Mouse (Mus musculus): ENCODE measurements around the gene Tppp2. TPM values are rescaled to one million over a fixed set of nuclear protein-coding genes. Genes with fewer than 3 reads are reported as not detected.

Tppp2 gene
- not detected in 2 replicates for polyA plus RNA-seq (2015; fragmentation: Nextera tagmentation; extraction: Ambion mirVana)

DNA sequence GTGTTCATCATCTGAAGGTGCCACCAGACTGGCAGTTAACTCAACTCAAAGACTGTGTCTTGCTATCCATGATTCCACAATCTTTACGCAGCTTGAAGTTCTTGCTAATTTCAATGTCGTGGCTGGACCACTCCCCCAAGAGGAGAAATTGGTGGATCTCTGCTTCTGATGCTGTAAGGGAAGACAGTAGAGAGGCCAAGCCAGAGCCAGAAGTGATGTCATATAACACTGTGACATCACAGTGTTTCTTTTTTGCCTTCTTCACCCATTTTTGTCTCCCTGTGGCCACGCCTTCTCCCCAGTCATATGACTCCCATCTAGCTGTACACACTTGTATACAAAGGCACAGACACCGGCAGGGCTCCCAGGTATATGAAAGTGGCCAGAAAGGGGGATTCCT, at the start of gene Tppp2:
Gene Tppp2, plus strand, starts transcription at position 301 of the 400 bp plus-strand sequence.

DNA sequence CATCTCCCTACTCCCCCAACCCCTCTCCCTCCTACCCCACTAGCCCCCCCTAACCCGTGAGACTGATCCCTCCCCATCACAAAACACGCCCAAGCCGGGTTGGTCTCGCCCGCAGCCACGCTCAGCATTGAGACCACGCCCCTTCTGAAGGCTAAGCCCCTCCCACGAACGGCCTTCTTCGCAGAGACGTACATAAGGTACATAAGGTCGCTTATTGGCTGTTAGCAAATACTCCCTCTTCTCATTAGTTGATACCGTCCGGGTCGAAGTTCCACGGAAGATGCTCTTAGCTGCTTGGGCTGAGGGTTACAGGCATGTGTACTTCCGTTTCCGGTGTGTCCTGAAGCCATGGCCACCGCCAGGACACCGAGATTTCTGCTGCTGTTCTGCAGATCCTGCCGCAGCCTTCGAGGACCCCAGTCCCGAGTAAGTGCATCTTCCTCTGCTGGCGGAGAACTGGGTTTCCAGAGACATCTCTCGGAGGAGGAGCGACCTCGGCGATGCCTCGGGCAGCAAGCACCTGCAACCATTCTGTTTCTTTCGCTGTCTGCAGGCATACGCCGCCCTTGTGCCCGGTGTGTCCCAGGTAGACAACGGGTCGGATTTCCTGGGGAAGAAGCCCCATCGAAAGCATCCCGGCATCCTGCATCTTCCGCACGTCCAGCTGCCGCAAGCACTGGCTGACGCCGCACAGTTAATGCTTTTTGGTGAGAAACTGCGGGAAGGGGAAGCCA, 33.5 kb upstream of the Tppp2 start, which contains the start of gene Mettl17:
Gene Mettl17, plus strand, starts transcription at position 245 of the 734 bp plus-strand sequence.

DNA sequence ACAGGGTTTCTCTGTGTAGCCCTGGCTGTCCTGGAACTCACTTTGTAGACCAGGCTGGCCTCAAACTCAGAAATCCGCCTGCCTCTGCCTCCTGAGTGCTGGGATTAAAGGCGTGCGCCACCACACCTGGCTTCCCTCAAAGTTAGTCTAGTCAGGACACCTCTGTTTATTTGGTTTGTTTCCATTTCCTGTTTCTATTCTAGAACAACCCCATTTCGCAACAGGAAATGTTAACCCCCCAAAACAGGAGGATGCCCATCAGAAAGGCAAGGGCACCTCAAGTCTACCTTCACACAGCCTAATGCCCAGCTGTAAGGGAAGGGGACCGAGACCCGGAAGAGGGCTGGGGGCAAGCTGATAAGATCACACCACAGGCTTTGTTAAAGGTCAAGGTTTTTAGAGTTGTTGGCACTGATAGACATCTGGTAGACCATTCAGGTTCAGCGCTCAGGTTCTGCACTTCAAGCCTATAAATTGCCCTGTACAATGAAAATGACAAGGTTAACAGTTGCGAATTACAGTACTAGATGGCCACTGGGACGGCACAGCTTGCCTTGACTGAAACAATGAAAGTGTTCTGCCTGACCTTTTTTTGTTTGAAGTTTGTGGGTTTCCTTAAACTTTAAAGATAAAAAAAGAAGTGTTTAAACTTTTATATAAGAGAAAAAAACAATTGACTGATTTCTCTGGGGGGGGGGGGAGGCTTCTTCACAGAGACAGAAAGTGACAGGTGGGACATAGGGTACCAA, 25.9 kb upstream of the Tppp2 start, which contains the start of gene Slc39a2:
Gene Slc39a2, plus strand, starts transcription at position 699 of the 749 bp plus-strand sequence.

GRCm38 (mm10) chr14:51913960-51914762, 4.1 kb upstream of the Tppp2 start, which contains the start of gene Ndrg2:
Ndrg2 (minus strand) TSS chr14:51914158.

DNA sequence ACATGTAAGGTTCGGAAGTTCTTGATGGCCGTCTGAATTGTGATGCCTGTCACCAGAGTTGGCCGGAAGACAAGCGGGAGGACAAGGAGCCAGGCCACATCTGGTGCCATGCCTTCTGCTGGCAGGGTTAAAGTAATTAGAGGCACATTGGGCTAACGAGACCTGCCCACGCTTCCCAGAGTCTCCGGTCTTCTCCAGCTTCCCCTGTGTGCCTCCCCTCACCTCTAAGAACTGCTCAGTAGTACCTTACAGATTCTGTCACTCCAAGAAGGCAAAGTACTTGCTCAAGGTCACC, 4.3 kb downstream of the Tppp2 start, which contains the start of gene Rnase13:
Gene Rnase13, minus strand, starts transcription at position 203 of the 295 bp plus-strand sequence.

Other genes starting within 250 kb of the Tppp2 start
- not detected in 2 replicates for gene Gm17079, start 223.0 kb upstream of the Tppp2 start, polyA plus RNA-seq (2015; fragmentation: Nextera tagmentation; extraction: Ambion mirVana)
- not detected in 2 replicates for gene Gm5800, start 201.2 kb upstream of the Tppp2 start, polyA plus RNA-seq (2015; fragmentation: Nextera tagmentation; extraction: Ambion mirVana)
- gene Ang4, start 144.8 kb upstream of the Tppp2 start, polyA plus RNA-seq (2015; fragmentation: Nextera tagmentation; extraction: Ambion mirVana) = not detected in 2 replicates
- not detected in 2 replicates for gene AY358078, start 118.4 kb upstream of the Tppp2 start, polyA plus RNA-seq (2015; fragmentation: Nextera tagmentation; extraction: Ambion mirVana)
- gene Ear6, start 64.7 kb upstream of the Tppp2 start, polyA plus RNA-seq (2015; fragmentation: Nextera tagmentation; extraction: Ambion mirVana) = 0.16 and 0.51 TPM in 2 replicates
- gene Mettl17, start 33.6 kb upstream of the Tppp2 start, polyA plus RNA-seq (2015; fragmentation: Nextera tagmentation; extraction: Ambion mirVana) = 13.1 and 19.9 TPM in 2 replicates
- gene Slc39a2, start 25.5 kb upstream of the Tppp2 start, polyA plus RNA-seq (2015; fragmentation: Nextera tagmentation; extraction: Ambion mirVana) = 0.06 and 0.12 TPM in 2 replicates
- gene Ndrg2, start 4.3 kb upstream of the Tppp2 start, polyA plus RNA-seq (2015; fragmentation: Nextera tagmentation; extraction: Ambion mirVana) = 13.6 and 17.2 TPM in 2 replicates
- gene Rnase13, start 4.3 kb downstream of the Tppp2 start, polyA plus RNA-seq (2015; fragmentation: Nextera tagmentation; extraction: Ambion mirVana) = not detected in 2 replicates
- 23.0 and 28.9 TPM in 2 replicates for gene Arhgef40, start 66.3 kb downstream of the Tppp2 start, polyA plus RNA-seq (2015; fragmentation: Nextera tagmentation; extraction: Ambion mirVana)
- 0.63 and 0.85 TPM in 2 replicates for gene Tmem253, start 97.2 kb downstream of the Tppp2 start, polyA plus RNA-seq (2015; fragmentation: Nextera tagmentation; extraction: Ambion mirVana)
- gene Zfp219, start 102.3 kb downstream of the Tppp2 start, polyA plus RNA-seq (2015; fragmentation: Nextera tagmentation; extraction: Ambion mirVana) = 12.1 and 12.5 TPM in 2 replicates
- not detected in 2 replicates for gene Olfr221, start 124.0 kb downstream of the Tppp2 start, polyA plus RNA-seq (2015; fragmentation: Nextera tagmentation; extraction: Ambion mirVana)
- gene Hnrnpc, start 185.6 kb downstream of the Tppp2 start, polyA plus RNA-seq (2015; fragmentation: Nextera tagmentation; extraction: Ambion mirVana) = 248 and 264 TPM in 2 replicates
- gene Rpgrip1, start 192.3 kb downstream of the Tppp2 start, polyA plus RNA-seq (2015; fragmentation: Nextera tagmentation; extraction: Ambion mirVana) = 74.6 and 76.8 TPM in 2 replicates

Data from spleen, postnatal 0 days (tissue).